Mouse (Mus musculus): ENCODE data around the gene Jchain. TPM values are rescaled to one million over a fixed set of nuclear protein-coding genes. Genes with fewer than 3 reads are reported as not detected.

The Jchain gene
- polyA plus RNA-seq, 1 experiment from 2014 or later, result not detected

DNA sequence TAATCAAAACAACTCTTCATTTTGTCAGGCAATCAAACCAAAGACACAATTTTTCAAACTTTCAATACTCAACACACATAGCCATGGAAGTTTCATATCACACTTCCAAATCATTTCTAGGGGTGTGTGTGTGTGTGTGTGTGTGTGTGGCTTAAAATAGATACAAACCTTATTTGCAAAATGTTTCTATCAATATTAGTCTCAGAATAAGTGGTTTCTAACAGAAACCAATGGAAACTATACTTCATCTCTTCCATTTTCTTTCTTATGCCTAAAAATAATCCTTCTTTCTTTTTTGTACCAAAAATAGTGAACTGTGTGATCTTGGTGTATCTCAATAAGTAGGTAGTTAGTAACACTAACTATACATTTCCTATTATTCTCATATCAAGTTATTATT is 13.2 kb upstream of the Jchain start:
- Histone ChIP-seq H3K4me1 (replicated peaks; ENCODE audit: control insufficient read depth, insufficient read depth) (no peaks in the 10 kb centered on the region), H3K9ac (ENCODE audit: low read length) (no peak overlapping the region), H3K4me3 (ENCODE audit: low read depth, low read length) (no peak overlapping the region), H3K27me3 (ENCODE audit: control insufficient read depth, insufficient read depth, low read length) (no peaks in the 10 kb centered on the region), H3K27ac (replicated peaks) (no peak overlapping the region), H3K36me3 (ENCODE audit: control insufficient read depth, insufficient read depth, low read length) (no peaks in the 10 kb centered on the region), H3K9me3 (ENCODE audit: control insufficient read depth, low read length) (no peaks in the 10 kb centered on the region), H3K4me2 (replicated peaks; ENCODE audit: low read depth) (no peak overlapping the region)
- DNase-seq (ENCODE audit: low spot score) (no peak), ATAC-seq (ENCODE audit: low FRiP score, low TSS enrichment) (no peak)
- TF ChIP-seq CTCF (IDR thresholded peaks at IDR 0.05; ENCODE audit: low read depth), result no peak
- no peak for TF ChIP-seq EP300 (optimal IDR thresholded peaks at IDR 0.05)

DNA sequence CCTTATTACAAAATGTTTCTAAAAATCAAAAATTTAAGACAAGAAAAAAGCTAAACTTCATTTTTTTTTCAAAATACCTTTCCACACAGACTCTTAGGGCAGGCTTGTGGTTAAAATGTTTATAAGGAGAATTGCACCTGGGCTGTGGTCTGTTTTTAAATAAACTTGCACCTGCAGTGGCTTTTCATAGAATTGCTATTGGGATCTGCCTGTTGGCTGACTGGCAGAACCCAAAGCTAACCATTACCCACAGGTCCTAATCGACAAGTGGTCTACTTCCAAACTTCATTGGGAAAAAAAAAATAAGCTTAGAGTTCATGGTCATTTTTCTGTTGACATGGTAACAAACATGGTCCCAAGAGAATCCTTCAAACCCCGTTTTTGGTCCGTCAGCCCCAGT is 7.0 kb upstream of the Jchain start:
- WGBS, result 60% methylated on average over 3 of the region's 3 CpGs
- no peaks in the 10 kb centered on the region for H3K9me3 ChIP-seq (ENCODE audit: control insufficient read depth, low read length)
- no peaks in the 10 kb centered on the region for H3K4me1 ChIP-seq (replicated peaks; ENCODE audit: control insufficient read depth, insufficient read depth)
- TF ChIP-seq EP300 (optimal IDR thresholded peaks at IDR 0.05) (no peak), CTCF (IDR thresholded peaks at IDR 0.05; ENCODE audit: low read depth) (no peak)
- DNase-seq (ENCODE audit: low spot score), result no peak
- no peak overlapping the region for H3K27ac ChIP-seq (replicated peaks)
- H3K27me3 ChIP-seq (ENCODE audit: control insufficient read depth, insufficient read depth, low read length), result no peaks in the 10 kb centered on the region
- no peak overlapping the region for H3K9ac ChIP-seq (ENCODE audit: low read length)
- H3K4me2 ChIP-seq (replicated peaks; ENCODE audit: low read depth), result no peak overlapping the region
- no peak for ATAC-seq (ENCODE audit: low FRiP score, low TSS enrichment)
- no peak overlapping the region for H3K4me3 ChIP-seq (ENCODE audit: low read depth, low read length)
- H3K36me3 ChIP-seq (ENCODE audit: control insufficient read depth, insufficient read depth, low read length), result no peaks in the 10 kb centered on the region

GRCm38 (mm10) chr5:88530908-88531307 is 3.2 kb upstream of the Jchain start:
- TF ChIP-seq EP300 (optimal IDR thresholded peaks at IDR 0.05), result no peak
- no peak for TF ChIP-seq CTCF (IDR thresholded peaks at IDR 0.05; ENCODE audit: low read depth)
- H3K4me1 ChIP-seq (replicated peaks; ENCODE audit: control insufficient read depth, insufficient read depth), result no peaks in the 10 kb centered on the region
- ATAC-seq (ENCODE audit: low FRiP score, low TSS enrichment) (peak; percentile 65; the same call in 1 of the 2 replicates), DNase-seq (ENCODE audit: low spot score) (no peak)
- 0 out of 2 replicates have a peak overlapping the region, but pooled peaks have one; percentile 18 for H3K27ac ChIP-seq (replicated peaks)
- no peaks in the 10 kb centered on the region for H3K9me3 ChIP-seq (ENCODE audit: control insufficient read depth, low read length)
- H3K4me3 ChIP-seq (ENCODE audit: low read depth, low read length), result no peak overlapping the region
- no peaks in the 10 kb centered on the region for H3K36me3 ChIP-seq (ENCODE audit: control insufficient read depth, insufficient read depth, low read length)
- no peak overlapping the region for H3K4me2 ChIP-seq (replicated peaks; ENCODE audit: low read depth)
- 41% methylated on average over 1 of the region's 1 CpGs for WGBS
- H3K27me3 ChIP-seq (ENCODE audit: control insufficient read depth, insufficient read depth, low read length), result no peaks in the 10 kb centered on the region
- no peak overlapping the region for H3K9ac ChIP-seq (ENCODE audit: low read length)

DNA sequence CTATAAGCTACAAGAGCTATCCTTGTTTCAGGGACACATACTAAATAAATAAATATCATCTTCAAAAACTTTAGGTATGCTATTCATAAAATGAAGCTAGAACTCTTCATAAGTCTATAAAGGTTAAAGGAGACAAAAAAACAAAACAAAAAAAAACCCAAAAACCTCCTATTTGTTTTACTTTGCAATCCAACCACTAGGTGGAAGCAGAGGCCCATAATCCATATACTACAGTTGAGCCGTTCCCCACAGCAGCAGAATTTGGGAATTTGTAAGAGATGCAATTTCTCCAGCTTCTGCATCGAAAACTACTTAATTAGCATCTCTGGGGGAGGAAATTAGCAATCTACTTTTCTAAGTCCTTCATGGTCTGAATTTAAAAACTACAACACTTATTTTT is 8.5 kb downstream of the Jchain start:
- Histone ChIP-seq H3K4me1 (replicated peaks; ENCODE audit: control insufficient read depth, insufficient read depth) (no peaks in the 10 kb centered on the region), H3K27me3 (ENCODE audit: control insufficient read depth, insufficient read depth, low read length) (no peaks in the 10 kb centered on the region), H3K9ac (ENCODE audit: low read length) (no peak overlapping the region), H3K9me3 (ENCODE audit: control insufficient read depth, low read length) (no peaks in the 10 kb centered on the region), H3K27ac (replicated peaks) (no peak overlapping the region), H3K4me3 (ENCODE audit: low read depth, low read length) (no peak overlapping the region), H3K4me2 (replicated peaks; ENCODE audit: low read depth) (no peak overlapping the region), H3K36me3 (ENCODE audit: control insufficient read depth, insufficient read depth, low read length) (no peaks in the 10 kb centered on the region)
- ATAC-seq (ENCODE audit: low FRiP score, low TSS enrichment) (no peak), DNase-seq (ENCODE audit: low spot score) (peak; percentile 15)
- peak; percentile 86 for TF ChIP-seq CTCF (IDR thresholded peaks at IDR 0.05; ENCODE audit: low read depth)
- no peak for TF ChIP-seq EP300 (optimal IDR thresholded peaks at IDR 0.05)
- 2% methylated on average over 2 of the region's 2 CpGs for WGBS

GRCm38 (mm10) chr5:88508990-88509389 is 18.7 kb downstream of the Jchain start:
- TF ChIP-seq CTCF (IDR thresholded peaks at IDR 0.05; ENCODE audit: low read depth) (no peak), EP300 (optimal IDR thresholded peaks at IDR 0.05) (no peak)
- Histone ChIP-seq H3K36me3 (ENCODE audit: control insufficient read depth, insufficient read depth, low read length) (no peaks in the 10 kb centered on the region), H3K27ac (replicated peaks) (no peak overlapping the region), H3K4me2 (replicated peaks; ENCODE audit: low read depth) (no peak overlapping the region), H3K9ac (ENCODE audit: low read length) (no peak overlapping the region), H3K27me3 (ENCODE audit: control insufficient read depth, insufficient read depth, low read length) (no peaks in the 10 kb centered on the region), H3K4me1 (replicated peaks; ENCODE audit: control insufficient read depth, insufficient read depth) (no peaks in the 10 kb centered on the region), H3K4me3 (ENCODE audit: low read depth, low read length) (no peak overlapping the region), H3K9me3 (ENCODE audit: control insufficient read depth, low read length) (no peaks in the 10 kb centered on the region)
- no peak for ATAC-seq (ENCODE audit: low FRiP score, low TSS enrichment)
- 79% methylated on average over 1 of the region's 1 CpGs for WGBS
- no peak for DNase-seq (ENCODE audit: low spot score)

GRCm38 (mm10) chr5:88508555-88508954 is 19.1 kb downstream of the Jchain start:
- Histone ChIP-seq H3K9ac (ENCODE audit: low read length) (no peak overlapping the region), H3K27me3 (ENCODE audit: control insufficient read depth, insufficient read depth, low read length) (no peaks in the 10 kb centered on the region), H3K4me2 (replicated peaks; ENCODE audit: low read depth) (no peak overlapping the region), H3K4me3 (ENCODE audit: low read depth, low read length) (no peak overlapping the region), H3K9me3 (ENCODE audit: control insufficient read depth, low read length) (no peaks in the 10 kb centered on the region), H3K4me1 (replicated peaks; ENCODE audit: control insufficient read depth, insufficient read depth) (no peaks in the 10 kb centered on the region), H3K27ac (replicated peaks) (no peak overlapping the region), H3K36me3 (ENCODE audit: control insufficient read depth, insufficient read depth, low read length) (no peaks in the 10 kb centered on the region)
- DNase-seq (ENCODE audit: low spot score) (no peak), ATAC-seq (ENCODE audit: low FRiP score, low TSS enrichment) (no peak)
- 53% methylated on average over 1 of the region's 1 CpGs for WGBS
- TF ChIP-seq CTCF (IDR thresholded peaks at IDR 0.05; ENCODE audit: low read depth), result no peak
- TF ChIP-seq EP300 (optimal IDR thresholded peaks at IDR 0.05), result no peak

Data from stomach, postnatal 0 days (tissue).